Mouse (Mus musculus) stomach, embryonic 14.5 days (tissue): Measurements from ENCODE around the gene Tagln2. TPM values are rescaled to one million over a fixed set of nuclear protein-coding genes. Genes with fewer than 3 reads are reported as not detected.

Experiments
- ATAC-seq: fragments of 200-750 bp; cut with Nextera tagmentation; 2 replicates; pipeline ENCODE4 v1.8.0; 2017; ENCODE audit warnings: low read depth, moderate TSS enrichment; ENCODE audit not compliant: insufficient number of reproducible peaks, insufficient read depth, low FRiP score
- H3K27ac ChIP-seq: fragments of 300-500 bp; sonication (generic); 2 replicates; pipeline ENCODE4 v1.5.1; 2014; ENCODE audit warnings: mild to moderate bottlenecking, low read length, moderate library complexity, mixed read lengths
- H3K27me3 ChIP-seq: fragments of 300-500 bp; sonication (generic); 2 replicates; pipeline ENCODE4 v1.6.1; 2014; ENCODE audit warnings: low read length, control low read depth, mixed read lengths; ENCODE audit not compliant: control insufficient read depth, insufficient read depth
- H3K36me3 ChIP-seq: fragments of 300-500 bp; sonication (generic); 2 replicates; pipeline ENCODE4 v1.6.1; 2014; ENCODE audit warnings: mild to moderate bottlenecking, control low read depth, low read length, moderate library complexity, mixed read lengths; ENCODE audit not compliant: control insufficient read depth, insufficient read depth
- H3K4me1 ChIP-seq: fragments of 300-500 bp; sonication (generic); 2 replicates; pipeline ENCODE4 v1.6.1; 2014; ENCODE audit warnings: low read length, control low read depth, mixed read lengths; ENCODE audit not compliant: control insufficient read depth, insufficient read depth
- H3K4me2 ChIP-seq: fragments of 300-500 bp; sonication (generic); replicated peaks from 2 replicates; pipeline ENCODE4 v1.6.1; 2014; ENCODE audit warnings: low read depth, low read length, control low read depth
- H3K4me3 ChIP-seq: fragments of 300-500 bp; sonication (generic); 2 replicates; pipeline ENCODE4 v1.5.1; 2014; ENCODE audit warnings: low read depth, low read length, control low read depth
- H3K9ac ChIP-seq: fragments of 300-500 bp; sonication (generic); replicated peaks from 2 replicates; pipeline ENCODE4 v1.6.1; 2014; ENCODE audit warnings: low read depth, mild to moderate bottlenecking, control low read depth, low read length, moderate library complexity, mixed read lengths
- H3K9me3 ChIP-seq: fragments of 300-500 bp; sonication (generic); 2 replicates; pipeline ENCODE4 v1.6.1; 2016; ENCODE audit warnings: low read depth, low read length, control low read depth; ENCODE audit not compliant: control insufficient read depth
- WGBS: fragments of 180-500 bp; shearing (Covaris S2); extraction: QIAGEN DNeasy Blood & Tissue Kit; methylation state at CpG from one replicate; pipeline ENCODE4 v1.1.7; 2014; 5-methylcytosine and 5-hydroxymethylcytosine counted together
- polyA plus RNA-seq: library from polyadenylated mRNA; unstranded; fragments of >200 nt; fragmentation: Nextera tagmentation; extraction: Ambion mirVana; gene quantifications from 2 replicates; pipeline ENCODE4 v1.2.1, GENCODE M21; 2014

Gene Tagln2
- polyA plus RNA-seq, 1 experiment from 2014 or later = 196 TPM

GRCm38 (mm10) chr1:172484236-172484635, 15.6 kb upstream of the Tagln2 start:
- no peaks in the 10 kb centered on the region for H3K9me3 ChIP-seq
- no peak overlapping the region for H3K9ac ChIP-seq
- peaks cover 46% of the 10 kb centered on the region for H3K4me1 ChIP-seq
- 56% methylated on average over 11 of the region's 11 CpGs for WGBS
- H3K4me2 ChIP-seq = peak overlapping the region; percentile 78
- peaks cover 8% of the 10 kb centered on the region; the same call in 1 of the 2 replicates for H3K36me3 ChIP-seq
- H3K27ac ChIP-seq = no peak overlapping the region
- H3K27me3 ChIP-seq = no peaks in the 10 kb centered on the region
- peak overlapping the region; percentile 11 for H3K4me3 ChIP-seq
- ATAC-seq = no peak

- Histone ChIP-seq H3K9ac (no peak overlapping the region), H3K4me1 (peaks cover 46% of the 10 kb centered on the region), H3K27ac (no peak overlapping the region), H3K4me2 (peak overlapping the region; percentile 78; the same call in 1 of the 2 replicates), H3K4me3 (peak overlapping the region; percentile 11; the same call in 1 of the 2 replicates), H3K27me3 (no peaks in the 10 kb centered on the region), H3K9me3 (no peaks in the 10 kb centered on the region), H3K36me3 (peaks cover 8% of the 10 kb centered on the region; the same call in 1 of the 2 replicates)
- ATAC-seq = no peak
- WGBS = 67% methylated on average over 13 of the region's 13 CpGs
These were observed 15.2 kb upstream of the Tagln2 start for GRCm38 (mm10) chr1:172484671-172485070.

GRCm38 (mm10) chr1:172485821-172486220, 14.0 kb upstream of the Tagln2 start:
- Histone ChIP-seq H3K4me1 (peaks cover 46% of the 10 kb centered on the region), H3K9me3 (no peaks in the 10 kb centered on the region), H3K4me2 (no peak overlapping the region; the same call in 1 of the 2 replicates), H3K36me3 (peaks cover 8% of the 10 kb centered on the region; the same call in 1 of the 2 replicates), H3K27ac (0 out of 2 replicates have a peak overlapping the region, but pooled peaks have one; percentile 10), H3K4me3 (no peak overlapping the region), H3K27me3 (no peaks in the 10 kb centered on the region), H3K9ac (no peak overlapping the region)
- WGBS = 56% methylated on average over 6 of the region's 6 CpGs
- no peak for ATAC-seq

- Histone ChIP-seq H3K36me3 (peaks cover 8% of the 10 kb centered on the region; the same call in 1 of the 2 replicates), H3K9ac (no peak overlapping the region), H3K9me3 (no peaks in the 10 kb centered on the region), H3K4me2 (no peak overlapping the region; the same call in 1 of the 2 replicates), H3K27me3 (no peaks in the 10 kb centered on the region), H3K4me3 (no peak overlapping the region), H3K4me1 (peaks cover 42% of the 10 kb centered on the region), H3K27ac (0 out of 2 replicates have a peak overlapping the region, but pooled peaks have one; percentile 10)
- no peak for ATAC-seq
- WGBS = 51% methylated on average over 4 of the region's 4 CpGs
These were observed 13.6 kb upstream of the Tagln2 start for GRCm38 (mm10) chr1:172486236-172486635.

GRCm38 (mm10) chr1:172486651-172487050, 13.2 kb upstream of the Tagln2 start:
- peaks cover 8% of the 10 kb centered on the region; the same call in 1 of the 2 replicates for H3K36me3 ChIP-seq
- ATAC-seq = no peak
- peaks cover 41% of the 10 kb centered on the region for H3K4me1 ChIP-seq
- 70% methylated on average over 5 of the region's 5 CpGs for WGBS
- no peaks in the 10 kb centered on the region for H3K27me3 ChIP-seq
- H3K27ac ChIP-seq = no peak overlapping the region
- no peak overlapping the region for H3K4me3 ChIP-seq
- no peak overlapping the region for H3K4me2 ChIP-seq
- no peak overlapping the region for H3K9ac ChIP-seq
- no peaks in the 10 kb centered on the region for H3K9me3 ChIP-seq

DNA sequence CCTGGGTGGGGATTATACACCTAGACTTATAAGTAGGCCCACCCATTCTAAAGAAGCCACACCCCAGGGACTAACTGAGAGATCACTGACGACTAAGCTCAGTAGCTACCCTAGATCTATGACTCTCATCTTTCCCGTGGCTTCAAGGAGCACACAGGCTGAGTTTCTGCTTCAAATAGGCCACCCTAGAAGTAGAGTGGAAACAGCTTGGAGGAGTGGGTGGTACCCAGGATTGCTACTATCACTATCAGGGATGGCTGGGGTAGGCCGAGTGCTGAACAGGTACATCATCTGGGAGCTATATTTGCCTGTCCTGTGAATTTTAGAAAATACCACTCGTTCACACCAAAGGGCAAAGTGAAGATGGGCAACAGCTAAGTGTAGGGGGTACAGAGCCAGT, 12.0 kb upstream of the Tagln2 start:
- WGBS = 65% methylated on average over 4 of the region's 4 CpGs
- Histone ChIP-seq H3K4me1 (peaks cover 38% of the 10 kb centered on the region), H3K27ac (no peak overlapping the region), H3K4me2 (no peak overlapping the region), H3K9ac (no peak overlapping the region), H3K27me3 (no peaks in the 10 kb centered on the region), H3K36me3 (peaks cover 13% of the 10 kb centered on the region; the same call in 1 of the 2 replicates), H3K9me3 (no peaks in the 10 kb centered on the region), H3K4me3 (no peak overlapping the region)
- no peak for ATAC-seq

DNA sequence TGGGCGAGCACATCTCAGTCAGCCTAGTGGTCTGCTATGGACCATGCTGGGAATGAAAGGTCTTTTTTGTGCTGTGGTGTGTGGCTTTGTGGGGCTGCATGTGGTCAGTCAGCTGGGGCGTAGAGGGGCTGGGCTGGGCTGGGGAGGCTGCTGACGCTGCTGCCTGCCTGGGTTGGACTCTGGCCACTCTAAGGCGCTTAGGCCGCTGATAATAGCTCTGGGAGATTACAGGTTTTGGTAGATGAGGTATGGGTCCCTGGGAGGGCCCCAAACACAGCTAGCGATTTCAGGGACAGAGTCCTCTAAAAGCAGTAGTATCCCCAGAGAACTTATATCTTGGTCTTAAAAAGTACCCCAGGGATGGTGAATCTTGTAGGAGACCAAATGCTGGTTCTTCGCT, 11.0 kb upstream of the Tagln2 start:
- H3K9me3 ChIP-seq = no peaks in the 10 kb centered on the region
- ATAC-seq = no peak
- H3K36me3 ChIP-seq = peaks cover 22% of the 10 kb centered on the region; the same call in 1 of the 2 replicates
- 79% methylated on average over 7 of the region's 7 CpGs for WGBS
- no peak overlapping the region for H3K9ac ChIP-seq
- H3K4me1 ChIP-seq = peaks cover 30% of the 10 kb centered on the region
- H3K4me2 ChIP-seq = no peak overlapping the region
- no peak overlapping the region for H3K27ac ChIP-seq
- H3K4me3 ChIP-seq = no peak overlapping the region
- no peaks in the 10 kb centered on the region for H3K27me3 ChIP-seq

DNA sequence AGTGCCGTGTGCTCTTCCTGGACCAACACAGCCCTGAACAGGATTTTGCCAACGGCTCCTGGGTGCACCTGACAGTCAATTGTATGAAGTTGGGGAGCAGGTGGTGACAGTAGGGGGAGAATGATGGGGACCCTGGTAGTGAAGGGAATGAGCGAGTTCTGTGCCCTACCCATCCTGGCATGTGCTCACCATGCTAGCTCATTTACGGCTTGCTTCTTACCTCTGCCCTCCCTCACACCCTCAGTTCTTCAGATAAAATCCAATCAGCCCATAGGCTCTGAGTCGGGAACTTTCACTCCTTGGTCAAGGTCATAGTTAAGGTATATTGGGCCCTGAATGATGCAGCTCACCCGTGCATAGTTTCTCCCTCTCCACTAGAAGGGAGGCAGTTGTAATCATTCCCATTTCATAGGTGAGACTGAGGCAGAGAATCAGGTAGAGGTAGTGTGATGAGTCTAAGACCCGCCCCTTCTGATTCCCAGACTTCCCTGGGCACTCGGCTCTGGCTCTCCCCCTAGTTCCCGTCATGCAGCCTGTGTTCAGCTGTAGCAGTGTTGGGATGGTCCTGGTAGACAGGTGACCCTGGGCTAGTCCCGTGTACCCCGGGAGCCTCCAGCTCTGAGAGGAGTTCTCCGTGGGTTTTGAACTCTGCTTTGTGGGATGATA, 10.1 kb upstream of the Tagln2 start:
- Histone ChIP-seq H3K27ac (no peak overlapping the region), H3K4me1 (peaks cover 21% of the 10 kb centered on the region; the same call in 1 of the 2 replicates), H3K27me3 (no peaks in the 10 kb centered on the region), H3K4me3 (peak overlapping the region; percentile 17; the same call in 1 of the 2 replicates), H3K36me3 (peaks cover 19% of the 10 kb centered on the region; the same call in 1 of the 2 replicates), H3K4me2 (peak overlapping the region; percentile 37; the same call in 1 of the 2 replicates), H3K9me3 (no peaks in the 10 kb centered on the region), H3K9ac (no peak overlapping the region)
- ATAC-seq = no peak
- WGBS = 59% methylated on average over 12 of the region's 12 CpGs
